Mouse (Mus musculus) limb, embryonic 14.5 days (tissue): ENCODE data around the gene Xcr1. TPM values are rescaled to one million over a fixed set of nuclear protein-coding genes. Genes with fewer than 3 reads are reported as not detected.

Experiments
- ATAC-seq: fragments of 200-750 bp; cut with Nextera tagmentation; 2 replicates; pipeline ENCODE4 v1.8.0; 2017; ENCODE audit warnings: low read depth, moderate number of reproducible peaks, moderate TSS enrichment; ENCODE audit not compliant: low FRiP score
- DNase-seq: peaks from one replicate; pipeline ENCODE4 v3.0.0-alpha.2; 2015; ENCODE audit warnings: low spot score
- H3K27ac ChIP-seq: fragments of 300-500 bp; sonication (generic); replicated peaks from 2 replicates; pipeline ENCODE4 v1.5.1; 2014; ENCODE audit warnings: low read depth, mild to moderate bottlenecking, low read length, moderate library complexity, mixed read lengths
- H3K27me3 ChIP-seq: fragments of 300-500 bp; sonication (generic); 2 replicates; pipeline ENCODE4 v1.6.1; 2014; ENCODE audit warnings: low read length, mixed read lengths; ENCODE audit not compliant: control insufficient read depth, insufficient read depth
- H3K36me3 ChIP-seq: fragments of 300-500 bp; sonication (generic); 2 replicates; pipeline ENCODE4 v1.6.1; 2014; ENCODE audit warnings: mild to moderate bottlenecking, low read length, moderate library complexity, mixed read lengths; ENCODE audit not compliant: control insufficient read depth, insufficient read depth
- H3K4me1 ChIP-seq: fragments of 300-500 bp; sonication (generic); 2 replicates; pipeline ENCODE4 v1.6.1; 2014; ENCODE audit warnings: antibody characterized with exemption, low read length, mixed read lengths; ENCODE audit not compliant: control insufficient read depth, insufficient read depth
- H3K4me2 ChIP-seq: fragments of 300-500 bp; sonication (generic); replicated peaks from 2 replicates; pipeline ENCODE4 v1.6.1; 2014; ENCODE audit warnings: low read depth, mild to moderate bottlenecking, low read length, moderate library complexity; ENCODE audit not compliant: severe bottlenecking
- H3K4me3 ChIP-seq: fragments of 300-500 bp; sonication (generic); replicated peaks from 2 replicates; pipeline ENCODE4 v1.5.1; 2014; ENCODE audit warnings: low read length
- H3K9ac ChIP-seq: fragments of 300-500 bp; sonication (generic); 2 replicates; pipeline ENCODE4 v1.6.1; 2014; ENCODE audit warnings: mild to moderate bottlenecking, low read depth, low read length, moderate library complexity; ENCODE audit not compliant: severe bottlenecking
- H3K9me3 ChIP-seq: fragments of 300-500 bp; sonication (generic); 2 replicates; pipeline ENCODE4 v1.6.1; 2016; ENCODE audit warnings: low read length; ENCODE audit not compliant: control insufficient read depth
- POLR2A ChIP-seq: fragments of 200-500 bp; IDR thresholded peaks from 2 replicates; pipeline ENCODE4 v1.8.0; 2012; ENCODE audit warnings: inconsistent platforms, mild to moderate bottlenecking, moderate library complexity, borderline replicate concordance; ENCODE audit not compliant: insufficient read depth, insufficient read length; ENCODE audit errors: extremely low read depth
- WGBS: fragments of 180-500 bp; shearing (Covaris S2); extraction: QIAGEN DNeasy Blood & Tissue Kit; methylation state at CpG from one replicate; pipeline ENCODE4 v1.1.7; 2014; 5-methylcytosine and 5-hydroxymethylcytosine counted together
- polyA plus RNA-seq, 2 experiments: library from polyadenylated mRNA; depleted of rRNA in 1 of 2; stranded (reverse) in 1 of 2; unstranded in 1 of 2; fragments of >200 nt; fragmentation: Nextera tagmentation in 1 of 2; extraction: Ambion mirVana in 1 of 2; gene quantifications; 2 replicates each; pipeline versions ENCODE4 v1.2.1 to v1.2.3; 2012 to 2014

Gene Xcr1
- polyA plus RNA-seq, 2 experiments = not detected

- H3K4me1 ChIP-seq = peaks cover 5% of the 10 kb centered on the region; the same call in 1 of the 2 replicates
- DNase-seq (no peak), ATAC-seq (no peak)
- 0 out of 2 replicates have a peak overlapping the region, but pooled peaks have one; percentile 72 for H3K4me3 ChIP-seq
- no peak overlapping the region for H3K27ac ChIP-seq
- no peaks in the 10 kb centered on the region for H3K36me3 ChIP-seq
- no peak for TF ChIP-seq POLR2A
- no peak overlapping the region for H3K9ac ChIP-seq
- peak overlapping the region; percentile 59; the same call in 1 of the 2 replicates for H3K4me2 ChIP-seq
- WGBS = 63% methylated on average over 2 of the region's 2 CpGs
- H3K27me3 ChIP-seq = no peaks in the 10 kb centered on the region
- no peaks in the 10 kb centered on the region for H3K9me3 ChIP-seq
These were observed 11.7 kb downstream of the Xcr1 start for GRCm38 (mm10) chr9:123849976-123850695.

DNA sequence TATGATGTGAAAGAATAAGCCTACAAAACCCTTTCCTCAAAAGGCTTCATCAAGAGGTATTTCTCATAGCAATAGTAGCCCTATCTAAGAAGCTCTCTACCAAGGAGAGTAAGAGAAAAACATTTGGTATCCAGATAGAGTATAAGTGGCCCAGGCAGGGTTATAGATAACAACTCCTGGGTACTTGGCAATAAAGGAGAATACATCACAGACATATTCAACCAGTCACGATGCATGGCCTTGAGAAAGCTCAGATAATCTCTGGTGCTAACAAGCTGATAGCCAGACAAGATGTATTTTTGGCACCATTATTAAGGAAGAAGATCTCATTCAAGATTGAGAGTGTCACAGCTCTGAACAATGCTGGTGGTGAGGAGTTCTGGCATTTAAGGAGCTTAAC is 15.3 kb downstream of the Xcr1 start:
- H3K36me3 ChIP-seq = peaks cover 12% of the 10 kb centered on the region

GRCm38 (mm10) chr9:123845120-123845519 is 16.7 kb downstream of the Xcr1 start:
- Histone ChIP-seq H3K27me3 (no peaks in the 10 kb centered on the region), H3K9me3 (no peaks in the 10 kb centered on the region), H3K27ac (no peak overlapping the region), H3K4me2 (no peak overlapping the region), H3K9ac (no peak overlapping the region), H3K36me3 (peaks cover 23% of the 10 kb centered on the region), H3K4me1 (no peaks in the 10 kb centered on the region), H3K4me3 (no peak overlapping the region)
- 71% methylated on average over 3 of the region's 3 CpGs for WGBS
- no peak for DNase-seq
- no peak for TF ChIP-seq POLR2A
- peak; percentile 50; the same call in 1 of the 2 replicates for ATAC-seq

More for the DNA sequence above, 15.3 kb downstream of the Xcr1 start:
- Histone ChIP-seq H3K4me3 (no peak overlapping the region), H3K27me3 (no peaks in the 10 kb centered on the region), H3K9me3 (no peaks in the 10 kb centered on the region), H3K27ac (no peak overlapping the region), H3K4me2 (no peak overlapping the region), H3K4me1 (0 out of 2 replicates have a peak, but pooled peaks cover 3% of the 10 kb centered on the region), H3K9ac (no peak overlapping the region)
- 85% methylated on average over 1 of the region's 1 CpGs for WGBS
- no peak for TF ChIP-seq POLR2A
- no peak for DNase-seq
- no peak for ATAC-seq

DNA sequence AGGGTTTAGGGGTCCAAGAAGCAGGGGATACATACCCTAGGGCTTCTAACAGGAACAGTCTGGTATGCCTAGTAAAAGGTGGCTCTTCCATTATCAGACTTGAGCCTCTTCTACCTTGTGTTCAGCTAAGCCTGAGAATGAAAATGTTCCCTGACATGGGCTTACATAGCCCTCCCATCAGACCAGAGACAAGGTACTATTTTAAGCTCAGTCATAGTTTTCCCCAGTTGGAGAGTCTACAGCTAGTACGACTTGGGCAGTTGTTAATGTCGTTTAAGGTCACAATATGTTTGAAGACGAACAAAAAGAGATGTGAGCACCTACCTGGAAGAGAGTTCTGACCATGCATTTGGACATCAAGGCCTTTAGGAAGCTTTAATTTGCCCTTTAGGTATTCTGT is 17.4 kb downstream of the Xcr1 start:
- Histone ChIP-seq H3K4me3 (no peak overlapping the region), H3K27me3 (no peaks in the 10 kb centered on the region), H3K27ac (no peak overlapping the region), H3K4me1 (no peaks in the 10 kb centered on the region), H3K4me2 (no peak overlapping the region), H3K9me3 (no peaks in the 10 kb centered on the region), H3K9ac (no peak overlapping the region), H3K36me3 (peaks cover 28% of the 10 kb centered on the region)
- no peak for DNase-seq
- WGBS = 86% methylated on average over 3 of the region's 3 CpGs
- ATAC-seq = no peak
- TF ChIP-seq POLR2A = no peak

- ATAC-seq (no peak), DNase-seq (no peak)
- H3K27me3 ChIP-seq = no peaks in the 10 kb centered on the region
- no peaks in the 10 kb centered on the region for H3K9me3 ChIP-seq
- no peaks in the 10 kb centered on the region for H3K4me1 ChIP-seq
- H3K9ac ChIP-seq = no peak overlapping the region
- no peak for TF ChIP-seq POLR2A
- peaks cover 48% of the 10 kb centered on the region for H3K36me3 ChIP-seq
- no peak overlapping the region for H3K27ac ChIP-seq
- no peak overlapping the region for H3K4me2 ChIP-seq
- 87% methylated on average over 6 of the region's 6 CpGs for WGBS
- H3K4me3 ChIP-seq = no peak overlapping the region
These were observed 21.6 kb downstream of the Xcr1 start for GRCm38 (mm10) chr9:123840243-123840642.
